Mouse (Mus musculus): Measurements from ENCODE around the gene Cdk11b. TPM values are rescaled to one million over a fixed set of nuclear protein-coding genes. Genes with fewer than 3 reads are reported as not detected.

The Cdk11b gene
- polyA plus RNA-seq, 1 experiment from 2014 or later: 86.8 TPM

DNA sequence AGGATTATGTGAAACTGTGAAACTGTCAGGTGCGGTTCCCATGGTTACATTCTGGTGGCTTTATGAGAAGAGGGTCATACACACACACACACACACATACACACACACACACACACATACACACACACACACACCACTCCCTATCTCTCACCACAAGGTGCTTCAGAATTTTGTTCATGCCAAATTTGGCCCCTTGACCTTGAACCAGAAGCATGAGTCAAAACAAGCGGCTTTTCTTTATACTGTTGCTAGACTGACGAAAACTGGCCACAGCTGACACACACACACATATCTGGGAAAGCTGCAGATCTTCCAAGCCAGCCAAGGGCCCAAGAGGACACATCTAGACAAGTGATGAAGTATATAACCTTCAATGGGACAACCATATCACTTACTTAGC is 28.9 kb upstream of the Cdk11b start:
- no peak overlapping the region for H3K4me3 ChIP-seq
- 82% methylated on average over 3 of the region's 3 CpGs for WGBS
- H3K4me1 ChIP-seq: peaks cover 4% of the 10 kb centered on the region; the same call in 1 of the 2 replicates
- no peak overlapping the region for H3K9ac ChIP-seq
- H3K4me2 ChIP-seq (replicated peaks): no peak overlapping the region
- no peak overlapping the region for H3K27ac ChIP-seq
- H3K9me3 ChIP-seq (replicated peaks): no peaks in the 10 kb centered on the region; the same call in 1 of the 2 replicates
- ATAC-seq (ENCODE audit: low FRiP score): no peak
- 0 out of 2 replicates have a peak, but pooled peaks cover 5% of the 10 kb centered on the region for H3K36me3 ChIP-seq
- no peaks in the 10 kb centered on the region for H3K27me3 ChIP-seq

GRCm38 (mm10) chr4:155596606-155597005 is 28.0 kb upstream of the Cdk11b start:
- peaks cover 5% of the 10 kb centered on the region; the same call in 1 of the 2 replicates for H3K4me1 ChIP-seq
- no peaks in the 10 kb centered on the region; the same call in 1 of the 2 replicates for H3K9me3 ChIP-seq (replicated peaks)
- WGBS: 80% methylated on average over 5 of the region's 5 CpGs
- no peaks in the 10 kb centered on the region for H3K27me3 ChIP-seq
- no peak overlapping the region for H3K9ac ChIP-seq
- ATAC-seq (ENCODE audit: low FRiP score): no peak
- no peak overlapping the region for H3K4me2 ChIP-seq (replicated peaks)
- no peaks in the 10 kb centered on the region for H3K36me3 ChIP-seq
- H3K4me3 ChIP-seq: no peak overlapping the region
- no peak overlapping the region for H3K27ac ChIP-seq

DNA sequence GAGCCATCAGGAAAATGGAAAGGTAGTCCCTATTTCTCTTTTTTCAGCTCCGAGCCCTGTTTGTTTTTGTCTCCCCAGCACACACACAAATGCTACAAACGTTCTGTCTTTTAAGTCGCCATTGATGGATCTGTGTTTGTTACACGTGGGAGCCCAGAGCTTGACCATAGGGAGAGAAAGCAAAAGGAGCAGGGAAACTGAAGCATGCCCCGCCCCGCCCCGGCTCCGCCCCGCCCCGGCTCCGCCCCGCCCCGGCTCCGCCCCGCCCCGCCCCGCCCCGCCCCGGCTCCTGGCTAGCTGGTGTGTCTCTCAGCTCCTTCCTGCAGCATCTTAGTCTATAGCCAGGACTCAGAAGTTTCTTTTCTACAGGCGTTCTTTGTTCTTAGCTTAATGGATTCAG is 26.1 kb upstream of the Cdk11b start:
- H3K27me3 ChIP-seq: no peaks in the 10 kb centered on the region
- H3K4me3 ChIP-seq: no peak overlapping the region
- peaks cover 17% of the 10 kb centered on the region for H3K4me1 ChIP-seq
- 0 out of 2 replicates have a peak, but pooled peaks cover 7% of the 10 kb centered on the region for H3K36me3 ChIP-seq
- no peak for ATAC-seq (ENCODE audit: low FRiP score)
- no peak overlapping the region for H3K4me2 ChIP-seq (replicated peaks)
- no peak overlapping the region for H3K9ac ChIP-seq
- WGBS: 26% methylated on average over 9 of the region's 20 CpGs
- H3K9me3 ChIP-seq (replicated peaks): no peaks in the 10 kb centered on the region; the same call in 1 of the 2 replicates
- no peak overlapping the region for H3K27ac ChIP-seq

GRCm38 (mm10) chr4:155599901-155600825 is 24.5 kb upstream of the Cdk11b start:
- ATAC-seq (ENCODE audit: low FRiP score): no peak
- H3K27ac ChIP-seq: peak overlapping the region; percentile 99
- H3K9me3 ChIP-seq (replicated peaks): no peaks in the 10 kb centered on the region; the same call in 1 of the 2 replicates
- peak overlapping the region; percentile 98 for H3K9ac ChIP-seq
- peak overlapping the region; percentile 92 for H3K4me2 ChIP-seq (replicated peaks)
- 0 out of 2 replicates have a peak, but pooled peaks cover 12% of the 10 kb centered on the region for H3K36me3 ChIP-seq
- H3K4me3 ChIP-seq: peak overlapping the region; percentile 97
- WGBS: 89% methylated on average over 10 of the region's 11 CpGs
- H3K27me3 ChIP-seq: no peaks in the 10 kb centered on the region
- H3K4me1 ChIP-seq: peaks cover 17% of the 10 kb centered on the region

GRCm38 (mm10) chr4:155601091-155601996 is 23.3 kb upstream of the Cdk11b start, which contains the start of gene Slc35e2:
Gene Slc35e2, plus strand, starts transcription at chr4:155601416.
- peak within 1 kb of the TSS; percentile 98 for H3K9ac ChIP-seq
- ATAC-seq (ENCODE audit: low FRiP score): peak; percentile 96
- under 1% methylated on average over 62 of the region's 65 CpGs for WGBS
- peak within 1 kb of the TSS; percentile 97 for H3K4me3 ChIP-seq
- H3K4me2 ChIP-seq (replicated peaks): peak within 1 kb of the TSS; percentile 92
- H3K9me3 ChIP-seq (replicated peaks): no peaks in the 10 kb centered on the region; the same call in 1 of the 2 replicates
- peaks cover 19% of the 10 kb centered on the region; the same call in 1 of the 2 replicates for H3K36me3 ChIP-seq
- peaks cover 17% of the 10 kb centered on the region for H3K4me1 ChIP-seq
- H3K27ac ChIP-seq: peak within 1 kb of the TSS; percentile 99
- H3K27me3 ChIP-seq: no peaks in the 10 kb centered on the region

DNA sequence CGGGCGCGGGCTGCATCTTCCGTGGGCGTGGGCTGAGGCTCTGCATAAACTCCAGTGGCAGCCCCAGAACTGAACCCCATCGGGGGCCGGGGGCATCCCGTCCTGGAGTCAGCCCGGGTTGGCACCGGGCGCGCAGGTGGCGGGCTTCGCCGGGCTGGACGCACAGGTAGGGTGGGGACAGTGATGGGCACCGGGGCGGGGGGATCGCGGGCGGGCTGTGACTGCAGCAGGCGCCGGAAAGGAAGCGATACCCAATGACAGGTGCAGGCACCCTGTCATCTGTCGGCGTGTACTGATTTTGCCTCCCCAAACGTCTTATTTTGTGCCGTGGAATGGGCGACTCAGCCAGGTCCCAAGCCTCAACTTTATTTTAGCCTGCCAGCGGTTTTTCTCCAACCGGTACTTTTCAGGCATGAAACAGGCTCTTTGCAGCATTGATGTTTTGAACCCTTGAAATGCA is 22.6 kb upstream of the Cdk11b start:
- peaks cover 17% of the 10 kb centered on the region for H3K4me1 ChIP-seq
- H3K4me3 ChIP-seq: peak overlapping the region; percentile 97
- H3K9ac ChIP-seq: peak overlapping the region; percentile 98
- peak; percentile 43; the same call in 1 of the 2 replicates for ATAC-seq (ENCODE audit: low FRiP score)
- peaks cover 24% of the 10 kb centered on the region; the same call in 1 of the 2 replicates for H3K36me3 ChIP-seq
- no peaks in the 10 kb centered on the region for H3K27me3 ChIP-seq
- H3K27ac ChIP-seq: peak overlapping the region; percentile 99
- WGBS: 3% methylated on average over 27 of the region's 31 CpGs
- peak overlapping the region; percentile 92 for H3K4me2 ChIP-seq (replicated peaks)
- H3K9me3 ChIP-seq (replicated peaks): no peaks in the 10 kb centered on the region; the same call in 1 of the 2 replicates

DNA sequence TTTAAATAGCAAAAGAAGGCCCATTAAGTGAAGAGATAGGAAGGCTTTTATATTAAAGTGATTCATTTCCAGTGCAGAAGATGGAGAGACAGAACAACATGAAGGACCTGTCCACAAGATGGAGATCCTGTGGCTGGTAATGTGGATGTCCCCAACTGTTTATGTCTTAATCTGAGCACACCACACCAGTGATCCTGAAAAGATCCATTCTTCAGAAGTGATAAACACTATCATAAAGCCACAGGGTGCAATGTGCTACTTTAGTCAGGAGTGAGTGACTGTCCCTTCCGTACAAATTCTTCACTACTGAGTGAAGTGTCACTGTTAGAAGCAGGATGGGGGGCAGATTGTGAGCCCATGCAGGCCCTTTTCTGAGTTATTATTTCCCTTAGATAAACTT is 21.9 kb upstream of the Cdk11b start:
- Histone ChIP-seq H3K9me3 (replicated peaks) (no peaks in the 10 kb centered on the region; the same call in 1 of the 2 replicates), H3K27ac (no peak overlapping the region), H3K9ac (peak overlapping the region; percentile 98; the same call in 1 of the 2 replicates), H3K4me3 (peak overlapping the region; percentile 97), H3K4me2 (replicated peaks) (peak overlapping the region; percentile 92), H3K36me3 (peaks cover 24% of the 10 kb centered on the region; the same call in 1 of the 2 replicates), H3K27me3 (no peaks in the 10 kb centered on the region), H3K4me1 (peaks cover 17% of the 10 kb centered on the region)
- ATAC-seq (ENCODE audit: low FRiP score): no peak
- 97% methylated on average over 1 of the region's 1 CpGs for WGBS

DNA sequence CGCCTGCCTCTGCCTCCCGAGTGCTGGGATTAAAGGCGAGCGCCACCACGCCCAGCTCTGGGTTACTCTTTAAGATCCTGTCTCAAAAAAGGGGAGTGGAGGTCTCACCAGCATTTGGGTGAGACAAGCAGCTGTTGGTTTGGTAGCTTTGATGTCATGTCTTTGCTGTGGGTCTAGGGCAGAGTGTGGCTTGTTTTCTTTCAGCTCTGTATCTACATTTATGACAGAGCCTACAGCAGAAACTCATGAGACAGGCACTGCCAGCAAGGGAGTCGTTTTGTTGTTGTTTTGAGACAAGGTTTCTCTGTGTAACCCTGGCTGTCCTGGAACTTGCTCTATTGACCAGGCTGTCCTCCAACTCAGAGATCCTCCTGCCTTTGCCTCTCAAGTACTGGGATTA is 20.9 kb upstream of the Cdk11b start:
- H3K9ac ChIP-seq: no peak overlapping the region
- no peaks in the 10 kb centered on the region; the same call in 1 of the 2 replicates for H3K9me3 ChIP-seq (replicated peaks)
- no peak overlapping the region for H3K4me2 ChIP-seq (replicated peaks)
- H3K27ac ChIP-seq: no peak overlapping the region
- 93% methylated on average over 6 of the region's 6 CpGs for WGBS
- no peak for ATAC-seq (ENCODE audit: low FRiP score)
- H3K27me3 ChIP-seq: no peaks in the 10 kb centered on the region
- H3K36me3 ChIP-seq: peaks cover 28% of the 10 kb centered on the region; the same call in 1 of the 2 replicates
- peaks cover 15% of the 10 kb centered on the region for H3K4me1 ChIP-seq
- no peak overlapping the region for H3K4me3 ChIP-seq

- Histone ChIP-seq H3K9me3 (replicated peaks) (no peaks in the 10 kb centered on the region), H3K27ac (no peak overlapping the region), H3K9ac (no peak overlapping the region), H3K4me1 (peaks cover 15% of the 10 kb centered on the region), H3K36me3 (peaks cover 36% of the 10 kb centered on the region), H3K4me3 (no peak overlapping the region), H3K27me3 (no peaks in the 10 kb centered on the region), H3K4me2 (replicated peaks) (no peak overlapping the region)
- ATAC-seq (ENCODE audit: low FRiP score): no peak
- 96% methylated on average over 4 of the region's 4 CpGs for WGBS
Observed at GRCm38 (mm10) chr4:155605132-155605531, 19.5 kb upstream of the Cdk11b start.

- Histone ChIP-seq H3K4me2 (replicated peaks) (no peak overlapping the region), H3K36me3 (peaks cover 44% of the 10 kb centered on the region), H3K9me3 (replicated peaks) (no peaks in the 10 kb centered on the region), H3K9ac (no peak overlapping the region), H3K27me3 (no peaks in the 10 kb centered on the region), H3K4me1 (peaks cover 13% of the 10 kb centered on the region), H3K27ac (no peak overlapping the region), H3K4me3 (no peak overlapping the region)
- WGBS: 88% methylated on average over 2 of the region's 2 CpGs
- no peak for ATAC-seq (ENCODE audit: low FRiP score)
Observed at GRCm38 (mm10) chr4:155606825-155607224, 17.8 kb upstream of the Cdk11b start.

DNA sequence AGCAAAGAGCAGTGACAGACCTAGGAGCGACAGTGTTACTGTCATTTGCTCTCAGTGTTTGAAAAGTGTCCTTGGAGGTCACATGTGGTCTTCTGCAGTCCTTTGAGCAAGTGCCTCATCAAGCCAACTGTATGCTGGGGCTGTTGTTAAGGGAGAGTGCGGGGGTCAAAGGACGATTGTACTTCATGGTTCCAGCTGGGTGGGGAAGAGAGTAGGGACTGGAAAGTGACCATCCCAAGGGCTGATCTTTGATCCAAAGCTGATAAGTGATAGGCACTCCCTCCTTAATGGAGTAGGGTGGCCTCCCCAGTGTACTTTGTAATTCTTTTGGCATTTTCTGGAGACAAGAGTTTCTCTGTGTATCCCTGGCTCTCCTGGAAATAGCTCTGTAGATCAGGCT is 12.8 kb upstream of the Cdk11b start:
- Histone ChIP-seq H3K4me2 (replicated peaks) (no peak overlapping the region), H3K9ac (no peak overlapping the region), H3K4me3 (no peak overlapping the region), H3K27ac (no peak overlapping the region), H3K36me3 (peaks cover 66% of the 10 kb centered on the region), H3K9me3 (replicated peaks) (no peaks in the 10 kb centered on the region), H3K4me1 (no peaks in the 10 kb centered on the region), H3K27me3 (no peaks in the 10 kb centered on the region)
- WGBS: 87% methylated on average over 3 of the region's 3 CpGs
- ATAC-seq (ENCODE audit: low FRiP score): no peak

Measured in hindbrain, embryonic 12.5 days (tissue).